Mouse (Mus musculus) lung, adult 2 months (tissue): ENCODE data around the gene Ift140. TPM values are rescaled to one million over a fixed set of nuclear protein-coding genes. Genes with fewer than 3 reads are reported as not detected.
A peak's percentile ranks its signal among the peaks of the same experiment; 100 is the strongest.

Experiments
- DNase-seq: peaks from one replicate; pipeline ENCODE4 v3.0.0; 2022
- H3K4me1 ChIP-seq: fragments of 200-500 bp; 2 replicates; pipeline ENCODE4 v1.6.1; 2011; ENCODE audit warnings: low read length; ENCODE audit not compliant: control insufficient read depth, insufficient read depth
- H3K4me3 ChIP-seq: fragments of 200-500 bp; replicated peaks from 2 replicates; pipeline ENCODE3; 2011; ENCODE audit warnings: low read depth, mild to moderate bottlenecking, control low read depth, low read length; ENCODE audit errors: extremely low read depth
- CTCF ChIP-seq: fragments of 200-500 bp; IDR thresholded peaks from 2 replicates; pipeline ENCODE4 v1.5.1; 2011; ENCODE audit warnings: mild to moderate bottlenecking, low read length, control low read depth; ENCODE audit not compliant: insufficient read depth
- POLR2A ChIP-seq: fragments of 200-500 bp; IDR thresholded peaks from 2 replicates; pipeline ENCODE4 v1.6.1; 2011; ENCODE audit warnings: low read depth, mild to moderate bottlenecking, control low read depth, low read length, borderline replicate concordance; ENCODE audit errors: extremely low read depth
- WGBS: fragments of 180-500 bp; shearing (Covaris S2); methylation state at CpG from one replicate; pipeline ENCODE4 v1.1.7; 2018; 5-methylcytosine and 5-hydroxymethylcytosine counted together
- polyA plus RNA-seq: library from polyadenylated mRNA; depleted of rRNA; stranded (reverse); fragments of >200 nt; gene quantifications from 2 replicates; pipeline ENCODE4 v1.2.3, GENCODE M21; 2012; rRNA removed

Ift140 gene
- polyA plus RNA-seq, 1 experiment: 11.1 TPM

GRCm38 (mm10) chr17:25127079-25127478 is 111.2 kb downstream of the Ift140 start:
- TF ChIP-seq POLR2A (no peak), CTCF (no peak)
- H3K4me1 ChIP-seq: no peaks in the 10 kb centered on the region
- no peak overlapping the region for H3K4me3 ChIP-seq
- no peak for DNase-seq
- 29% methylated on average over 8 of the region's 8 CpGs for WGBS

GRCm38 (mm10) chr17:25127681-25128080 is 111.8 kb downstream of the Ift140 start:
- H3K4me3 ChIP-seq: no peak overlapping the region
- no peak for DNase-seq
- no peak for TF ChIP-seq CTCF
- no peak for TF ChIP-seq POLR2A
- WGBS: 57% methylated on average over 9 of the region's 9 CpGs
- no peaks in the 10 kb centered on the region for H3K4me1 ChIP-seq

DNA sequence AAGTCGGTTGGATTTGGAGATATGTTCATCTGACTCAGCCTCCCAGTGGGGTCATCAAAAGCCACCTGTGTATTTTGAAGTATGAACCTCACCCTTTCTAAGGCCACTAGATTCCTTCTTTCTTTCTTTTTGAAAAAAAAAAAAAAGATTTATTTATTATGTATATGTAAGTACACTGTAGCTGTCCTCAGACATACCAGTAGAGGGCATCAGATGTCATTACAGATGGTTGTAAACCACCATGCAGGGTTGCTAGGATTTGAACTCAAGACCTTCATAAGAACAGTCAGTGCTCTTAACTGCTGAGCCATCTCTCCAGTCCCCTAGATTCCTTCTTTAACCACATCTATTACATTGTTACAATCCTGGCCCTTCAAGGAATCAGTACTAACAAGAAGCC is 114.2 kb downstream of the Ift140 start:
- Histone ChIP-seq H3K4me3 (no peak overlapping the region), H3K4me1 (peaks cover 8% of the 10 kb centered on the region; the same call in 1 of the 2 replicates)
- 83% methylated on average over 1 of the region's 1 CpGs for WGBS
- TF ChIP-seq CTCF (no peak), POLR2A (no peak)
- no peak for DNase-seq

DNA sequence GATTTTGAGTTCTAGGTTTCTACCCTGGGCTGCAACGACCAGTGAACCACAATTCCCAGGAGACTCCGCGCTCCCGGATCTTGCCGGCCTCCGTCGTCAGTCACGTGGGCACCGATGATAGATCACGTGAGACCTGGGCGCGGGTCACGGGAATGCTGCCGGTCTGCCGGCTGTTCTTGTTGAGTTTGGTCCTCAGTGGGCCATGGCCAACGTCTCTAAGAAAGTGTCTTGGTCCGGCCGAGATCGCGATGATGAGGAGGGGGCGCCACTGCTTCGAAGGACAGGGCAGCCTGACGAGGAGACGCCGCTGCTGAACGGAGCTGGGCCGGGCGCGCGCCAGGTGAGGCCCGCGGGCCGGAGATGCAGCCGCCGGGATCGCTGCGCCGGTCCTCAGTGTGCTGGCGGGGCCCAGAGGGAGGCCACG is 117.4 kb downstream of the Ift140 start, which contains the start of gene Clcn7:
TSS of gene Clcn7 (plus strand) at position 117 of the 424 bp plus-strand sequence.
- under 1% methylated on average over 40 of the region's 40 CpGs for WGBS
- Histone ChIP-seq H3K4me1 (peaks cover 8% of the 10 kb centered on the region; the same call in 1 of the 2 replicates), H3K4me3 (peak within 1 kb of the TSS; percentile 75)
- TF ChIP-seq POLR2A (peak; percentile 80; the same call in 1 of the 2 replicates), CTCF (no peak)
- DNase-seq: peak; percentile 91

- no peak for DNase-seq
- Histone ChIP-seq H3K4me3 (no peak overlapping the region), H3K4me1 (peaks cover 8% of the 10 kb centered on the region; the same call in 1 of the 2 replicates)
- TF ChIP-seq CTCF (no peak), POLR2A (no peak)
- 86% methylated on average over 6 of the region's 6 CpGs for WGBS
These were observed 119.7 kb downstream of the Ift140 start for GRCm38 (mm10) chr17:25135622-25136021.

DNA sequence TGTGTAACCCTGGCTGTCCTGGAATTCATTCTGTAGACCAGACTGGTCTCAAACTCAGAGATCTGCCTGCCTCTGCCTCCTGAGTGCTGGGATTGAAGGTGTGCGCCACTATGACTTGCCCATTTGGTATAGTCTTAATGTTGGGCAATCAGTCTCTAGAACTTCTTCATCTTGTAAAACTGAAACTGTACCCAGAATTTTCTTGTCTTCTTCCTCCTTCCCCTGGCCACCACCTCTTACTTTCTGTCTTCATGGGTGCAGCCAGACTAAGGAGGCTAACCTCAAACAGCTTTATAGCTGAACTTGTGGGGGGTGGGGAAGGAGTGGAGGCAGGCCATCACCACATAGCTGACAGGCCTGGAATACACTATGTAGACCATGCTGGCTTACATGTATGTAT is 122.9 kb downstream of the Ift140 start:
- 97% methylated on average over 1 of the region's 1 CpGs for WGBS
- no peak overlapping the region for H3K4me3 ChIP-seq
- TF ChIP-seq CTCF: no peak
- no peak for TF ChIP-seq POLR2A
- no peak for DNase-seq
- H3K4me1 ChIP-seq: peaks cover 8% of the 10 kb centered on the region; the same call in 1 of the 2 replicates

- TF ChIP-seq POLR2A (no peak), CTCF (0 out of 2 replicates have a peak, but pooled peaks have one; percentile 4)
- WGBS: 63% methylated on average over 4 of the region's 4 CpGs
- DNase-seq: no peak
- H3K4me1 ChIP-seq: no peaks in the 10 kb centered on the region; the same call in 1 of the 2 replicates
- no peak overlapping the region for H3K4me3 ChIP-seq
These were observed 124.1 kb downstream of the Ift140 start for GRCm38 (mm10) chr17:25139960-25140359.

Other genes starting within 250 kb of the Ift140 start
- gene Meiob, start 211.8 kb upstream of the Ift140 start, polyA plus RNA-seq: not detected in 2 replicates
- 56.1 and 83.4 TPM in 2 replicates for gene Hagh, start 175.9 kb upstream of the Ift140 start, polyA plus RNA-seq
- 6.4 and 7.8 TPM in 2 replicates for gene Fahd1, start 165.7 kb upstream of the Ift140 start, polyA plus RNA-seq
- 3.0 and 3.9 TPM in 2 replicates for gene Igfals, start 150.1 kb upstream of the Ift140 start, polyA plus RNA-seq
- gene Nubp2, start 129.7 kb upstream of the Ift140 start, polyA plus RNA-seq: 23.6 and 36.7 TPM in 2 replicates
- gene Spsb3, start 129.4 kb upstream of the Ift140 start, polyA plus RNA-seq: 76.4 and 85.4 TPM in 2 replicates
- gene Eme2, start 121.0 kb upstream of the Ift140 start, polyA plus RNA-seq: 41.1 and 48.0 TPM in 2 replicates
- gene Mrps34, start 121.0 kb upstream of the Ift140 start, polyA plus RNA-seq: 100 and 115 TPM in 2 replicates
- gene Nme3, start 119.6 kb upstream of the Ift140 start, polyA plus RNA-seq: 55.8 and 69.4 TPM in 2 replicates
- 110 and 119 TPM in 2 replicates for gene Mapk8ip3, start 79.1 kb upstream of the Ift140 start, polyA plus RNA-seq
- gene Jpt2, start 55.4 kb upstream of the Ift140 start, polyA plus RNA-seq: 6.1 and 10.2 TPM in 2 replicates
- gene Cramp1l, start 297 bp upstream of the Ift140 start, polyA plus RNA-seq: 16.4 and 18.0 TPM in 2 replicates
- 340 and 393 TPM in 2 replicates for gene Tmem204, start 67.5 kb downstream of the Ift140 start, polyA plus RNA-seq
- gene Telo2, start 99.9 kb downstream of the Ift140 start, polyA plus RNA-seq: 17.9 and 19.2 TPM in 2 replicates
- not detected in 2 replicates for gene Ptx4, start 104.7 kb downstream of the Ift140 start, polyA plus RNA-seq
- 35.3 and 44.6 TPM in 2 replicates for gene Clcn7, start 117.3 kb downstream of the Ift140 start, polyA plus RNA-seq
- not detected in 2 replicates for gene Ccdc154, start 146.4 kb downstream of the Ift140 start, polyA plus RNA-seq
- gene Gm38655, start 159.4 kb downstream of the Ift140 start, polyA plus RNA-seq: 6.2 and 6.9 TPM in 2 replicates
- gene BC003965, start 168.5 kb downstream of the Ift140 start, polyA plus RNA-seq: 9.4 and 10.2 TPM in 2 replicates
- 29.8 and 32.0 TPM in 2 replicates for gene Unkl, start 172.3 kb downstream of the Ift140 start, polyA plus RNA-seq
- 46.3 and 55.6 TPM in 2 replicates for gene Gnptg, start 224.0 kb downstream of the Ift140 start, polyA plus RNA-seq
- gene Tsr3, start 224.1 kb downstream of the Ift140 start, polyA plus RNA-seq: 16.9 TPM in 2 replicates
- 23.8 and 28.3 TPM in 2 replicates for gene Baiap3, start 240.3 kb downstream of the Ift140 start, polyA plus RNA-seq